Mouse (Mus musculus) midbrain, embryonic 12.5 days (tissue): ENCODE measurements around the gene Ehd2. TPM values are rescaled to one million over a fixed set of nuclear protein-coding genes. Genes with fewer than 3 reads are reported as not detected.
"Not testable (repeated sequence)": the region's sequence is repeated elsewhere in the genome, so short reads cannot be mapped to it uniquely, and the experiment has no call there.

ENCODE experiments used
- ATAC-seq: fragments of 200-750 bp; cut with Nextera tagmentation; 2 replicates; pipeline ENCODE4 v1.8.0; 2017; ENCODE audit warnings: low read depth, moderate TSS enrichment, moderate library complexity; ENCODE audit not compliant: low FRiP score
- H3K27ac ChIP-seq: fragments of 300-500 bp; sonication (generic); replicated peaks from 2 replicates; pipeline ENCODE4 v1.5.1; 2016; ENCODE audit warnings: mild to moderate bottlenecking
- H3K27me3 ChIP-seq: fragments of 300-500 bp; sonication (generic); 2 replicates; pipeline ENCODE4 v1.6.1; 2016; ENCODE audit warnings: mild to moderate bottlenecking
- H3K36me3 ChIP-seq: fragments of 300-500 bp; sonication (generic); 2 replicates; pipeline ENCODE4 v1.6.1; 2016
- H3K4me1 ChIP-seq: fragments of 300-500 bp; sonication (generic); 2 replicates; pipeline ENCODE4 v1.6.1; 2016
- H3K4me2 ChIP-seq: fragments of 300-500 bp; sonication (generic); replicated peaks from 2 replicates; pipeline ENCODE4 v1.6.1; 2016; ENCODE audit warnings: mild to moderate bottlenecking, moderate library complexity
- H3K4me3 ChIP-seq: fragments of 300-500 bp; sonication (generic); 2 replicates; pipeline ENCODE4 v1.5.1; 2016; ENCODE audit warnings: mild to moderate bottlenecking
- H3K9ac ChIP-seq: fragments of 300-500 bp; sonication (generic); replicated peaks from 2 replicates; pipeline ENCODE4 v1.6.1; 2016; ENCODE audit warnings: mild to moderate bottlenecking, moderate library complexity
- H3K9me3 ChIP-seq: fragments of 300-500 bp; sonication (generic); 2 replicates; pipeline ENCODE4 v1.6.1; 2016; ENCODE audit warnings: mild to moderate bottlenecking
- WGBS: fragments of 180-500 bp; shearing (Covaris S2); methylation state at CpG from one replicate; pipeline ENCODE4 v1.1.7; 2016; 5-methylcytosine and 5-hydroxymethylcytosine counted together
- polyA plus RNA-seq: library from polyadenylated mRNA; unstranded; fragments of >200 nt; fragmentation: Nextera tagmentation; extraction: Ambion mirVana; gene quantifications from 2 replicates; pipeline ENCODE4 v1.2.1, GENCODE M21; 2016

Gene Ehd2
- polyA plus RNA-seq, 1 experiment from 2014 or later = 8.5 TPM

DNA sequence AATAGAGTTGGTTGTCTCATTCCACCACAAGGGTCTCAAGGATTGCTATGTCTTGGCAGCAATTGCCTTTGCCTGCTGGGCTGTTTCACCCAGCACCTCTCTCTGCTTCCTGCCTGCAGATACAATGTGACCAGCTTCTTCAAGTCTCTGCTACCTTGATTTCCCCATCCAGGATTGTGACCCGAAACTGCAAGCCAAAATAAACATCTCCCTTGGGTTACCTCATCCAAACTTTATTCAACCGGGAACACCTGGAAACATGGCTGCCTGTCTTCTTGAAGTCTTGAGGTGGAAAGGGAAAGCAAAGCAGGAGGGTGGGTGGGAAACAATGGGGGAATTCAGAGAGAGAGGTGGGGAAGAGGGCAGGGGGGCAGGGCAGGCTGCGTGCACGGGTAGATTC, 50.4 kb downstream of the Ehd2 start:
- H3K9me3 ChIP-seq = no peaks in the 10 kb centered on the region
- H3K4me2 ChIP-seq = no peak overlapping the region
- no peaks in the 10 kb centered on the region for H3K27me3 ChIP-seq
- H3K9ac ChIP-seq = no peak overlapping the region
- H3K36me3 ChIP-seq = peaks cover 40% of the 10 kb centered on the region
- H3K27ac ChIP-seq = no peak overlapping the region
- peaks cover 18% of the 10 kb centered on the region for H3K4me1 ChIP-seq
- ATAC-seq = no peak
- 83% methylated on average over 4 of the region's 4 CpGs for WGBS
- no peak overlapping the region for H3K4me3 ChIP-seq

- Histone ChIP-seq H3K9me3 (no peaks in the 10 kb centered on the region), H3K9ac (no peak overlapping the region), H3K27ac (no peak overlapping the region), H3K4me2 (no peak overlapping the region), H3K27me3 (no peaks in the 10 kb centered on the region), H3K4me1 (peaks cover 16% of the 10 kb centered on the region), H3K36me3 (peaks cover 40% of the 10 kb centered on the region), H3K4me3 (no peak overlapping the region)
- 81% methylated on average over 3 of the region's 3 CpGs for WGBS
- ATAC-seq = no peak
These were observed 51.1 kb downstream of the Ehd2 start for GRCm38 (mm10) chr7:15916134-15916723.

DNA sequence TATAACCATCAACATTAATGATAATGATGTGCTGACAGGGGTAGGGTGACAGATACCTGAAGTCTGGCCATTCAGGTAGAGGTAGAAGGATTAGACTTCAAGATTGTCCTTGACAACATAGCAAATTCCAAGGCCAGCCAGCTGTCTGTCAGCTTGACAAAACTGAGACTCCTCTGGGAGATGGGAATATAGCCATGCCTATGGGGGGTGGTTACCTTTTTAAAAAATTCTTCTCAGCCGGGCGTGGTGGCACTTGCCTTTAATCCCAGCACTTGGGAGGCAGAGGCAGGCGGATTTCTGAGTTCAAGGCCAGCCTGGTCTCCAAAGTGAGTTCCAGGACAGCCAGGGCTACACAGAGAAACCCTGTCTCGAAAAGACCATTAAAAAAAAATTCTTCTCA, 51.7 kb downstream of the Ehd2 start:
- Histone ChIP-seq H3K4me1 (peaks cover 11% of the 10 kb centered on the region), H3K36me3 (peaks cover 40% of the 10 kb centered on the region)
- not testable (repeated sequence) for H3K27ac ChIP-seq, H3K4me3 ChIP-seq, H3K4me2 ChIP-seq, H3K9me3 ChIP-seq, H3K9ac ChIP-seq, H3K27me3 ChIP-seq, ATAC-seq
- 84% methylated on average over 4 of the region's 4 CpGs for WGBS

- Histone ChIP-seq H3K4me2 (no peak overlapping the region), H3K27ac (no peak overlapping the region), H3K4me3 (no peak overlapping the region), H3K27me3 (no peaks in the 10 kb centered on the region), H3K9ac (no peak overlapping the region), H3K36me3 (peaks cover 33% of the 10 kb centered on the region), H3K9me3 (no peaks in the 10 kb centered on the region), H3K4me1 (0 out of 2 replicates have a peak, but pooled peaks cover 2% of the 10 kb centered on the region)
- 92% methylated on average over 2 of the region's 2 CpGs for WGBS
- ATAC-seq = no peak
These were observed 52.6 kb downstream of the Ehd2 start for GRCm38 (mm10) chr7:15914751-15915150.

GRCm38 (mm10) chr7:15914252-15914651, 53.1 kb downstream of the Ehd2 start:
- H3K4me3 ChIP-seq = no peak overlapping the region
- 44% methylated on average over 2 of the region's 2 CpGs for WGBS
- H3K27me3 ChIP-seq = no peaks in the 10 kb centered on the region
- H3K4me2 ChIP-seq = no peak overlapping the region
- 0 out of 2 replicates have a peak, but pooled peaks cover 2% of the 10 kb centered on the region for H3K4me1 ChIP-seq
- H3K27ac ChIP-seq = no peak overlapping the region
- H3K9me3 ChIP-seq = no peaks in the 10 kb centered on the region
- H3K36me3 ChIP-seq = peaks cover 28% of the 10 kb centered on the region
- no peak for ATAC-seq
- H3K9ac ChIP-seq = no peak overlapping the region

DNA sequence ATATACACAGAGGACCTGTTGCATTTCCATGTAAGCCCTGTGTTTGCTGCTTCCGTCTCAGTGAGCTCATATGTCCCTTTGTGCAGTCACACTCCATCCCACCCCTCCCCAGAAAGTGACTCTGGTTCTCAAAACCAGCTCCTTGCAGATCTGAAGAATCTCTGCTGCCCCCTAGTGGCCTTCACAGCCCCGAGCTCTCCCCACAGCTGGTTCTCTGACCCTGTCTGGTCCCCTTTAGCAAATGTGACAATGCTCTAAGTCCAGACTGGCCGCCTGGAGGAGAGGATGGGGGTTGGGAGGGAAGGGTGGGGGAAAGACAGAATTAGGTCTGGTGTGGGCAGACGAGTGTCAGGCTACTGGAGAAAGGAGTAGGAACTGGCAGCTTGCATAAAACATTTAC, 55.2 kb downstream of the Ehd2 start:
- Histone ChIP-seq H3K4me2 (no peak overlapping the region), H3K27ac (no peak overlapping the region), H3K9ac (no peak overlapping the region), H3K27me3 (no peaks in the 10 kb centered on the region), H3K36me3 (peaks cover 10% of the 10 kb centered on the region), H3K4me3 (no peak overlapping the region), H3K4me1 (0 out of 2 replicates have a peak, but pooled peaks cover 2% of the 10 kb centered on the region), H3K9me3 (no peaks in the 10 kb centered on the region)
- peak; percentile 81 for ATAC-seq
- WGBS = 0% methylated on average over 4 of the region's 4 CpGs

DNA sequence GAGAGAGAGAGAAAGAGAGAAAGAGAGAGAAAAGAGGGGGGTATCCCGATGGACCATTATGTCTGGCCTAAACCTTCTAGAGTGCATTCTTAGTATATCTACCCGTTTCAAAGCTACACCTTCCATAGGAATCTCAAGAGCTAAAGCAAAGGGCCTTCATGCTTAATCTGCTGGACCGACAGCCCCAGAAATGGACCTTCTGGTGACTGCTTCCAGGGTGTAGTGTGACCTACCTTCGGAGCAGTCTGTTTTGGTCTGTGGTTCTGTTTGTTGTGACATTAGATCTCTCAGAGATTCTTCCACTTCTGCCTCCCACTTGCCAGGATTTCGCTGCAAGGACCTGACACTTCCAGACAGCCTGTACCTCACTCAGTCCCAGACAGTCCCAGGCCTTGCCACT, 56.8 kb downstream of the Ehd2 start:
- no peak overlapping the region for H3K27ac ChIP-seq
- H3K9ac ChIP-seq = no peak overlapping the region
- 85% methylated on average over 5 of the region's 5 CpGs for WGBS
- no peaks in the 10 kb centered on the region for H3K27me3 ChIP-seq
- 0 out of 2 replicates have a peak, but pooled peaks cover 2% of the 10 kb centered on the region for H3K4me1 ChIP-seq
- no peak for ATAC-seq
- no peak overlapping the region for H3K4me2 ChIP-seq
- H3K9me3 ChIP-seq = no peaks in the 10 kb centered on the region
- H3K4me3 ChIP-seq = no peak overlapping the region
- no peaks in the 10 kb centered on the region for H3K36me3 ChIP-seq

DNA sequence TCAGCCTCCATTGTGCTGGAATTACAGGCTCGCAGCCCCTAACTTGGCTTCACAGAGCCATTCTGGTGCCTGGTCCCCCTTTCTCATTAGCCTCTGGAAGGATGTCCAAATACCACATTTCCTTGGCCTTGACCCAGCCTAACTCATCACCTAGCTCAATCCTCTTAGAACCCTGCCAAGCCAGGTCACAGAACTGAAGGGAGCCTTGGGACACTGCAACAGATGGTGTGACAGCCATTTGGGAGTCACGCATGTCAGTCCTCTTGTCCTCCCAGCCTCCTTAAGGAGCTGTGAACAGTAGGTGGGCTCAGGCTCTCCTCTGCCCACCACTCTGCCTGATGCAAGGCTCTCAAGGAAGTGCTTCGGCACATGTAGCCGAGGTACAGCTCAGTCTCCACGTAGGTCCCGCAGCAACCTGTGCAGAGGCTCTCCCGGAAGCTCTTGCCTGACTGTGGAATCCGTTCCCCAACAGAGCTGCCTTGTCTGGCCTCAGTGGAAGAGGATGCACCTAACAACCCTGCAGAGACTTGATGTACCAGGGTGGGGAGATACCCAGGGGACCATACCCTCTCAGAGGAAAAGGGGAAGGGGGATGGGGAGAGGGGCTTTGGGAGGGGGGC, 59.3 kb downstream of the Ehd2 start:
- no peaks in the 10 kb centered on the region for H3K9me3 ChIP-seq
- H3K9ac ChIP-seq = no peak overlapping the region
- no peak overlapping the region for H3K4me3 ChIP-seq
- no peak overlapping the region for H3K4me2 ChIP-seq
- no peak for ATAC-seq
- no peaks in the 10 kb centered on the region for H3K27me3 ChIP-seq
- WGBS = 79% methylated on average over 8 of the region's 8 CpGs
- H3K4me1 ChIP-seq = 0 out of 2 replicates have a peak, but pooled peaks cover 2% of the 10 kb centered on the region
- H3K27ac ChIP-seq = no peak overlapping the region
- H3K36me3 ChIP-seq = no peaks in the 10 kb centered on the region

- WGBS = 94% methylated on average over 1 of the region's 1 CpGs
- no peak for ATAC-seq
These were observed 60.8 kb downstream of the Ehd2 start for GRCm38 (mm10) chr7:15906602-15907001.

GRCm38 (mm10) chr7:15905861-15906260, 61.5 kb downstream of the Ehd2 start:
- ATAC-seq = no peak
- 35% methylated on average over 7 of the region's 7 CpGs for WGBS
- no peaks in the 10 kb centered on the region for H3K36me3 ChIP-seq

More at GRCm38 (mm10) chr7:15906602-15907001, 60.8 kb downstream of the Ehd2 start:
- no peak overlapping the region for H3K9ac ChIP-seq
- no peaks in the 10 kb centered on the region for H3K4me1 ChIP-seq
- H3K27me3 ChIP-seq = no peaks in the 10 kb centered on the region
- no peaks in the 10 kb centered on the region for H3K36me3 ChIP-seq
- H3K27ac ChIP-seq = no peak overlapping the region
- H3K4me3 ChIP-seq = no peak overlapping the region
- H3K4me2 ChIP-seq = no peak overlapping the region
- H3K9me3 ChIP-seq = no peaks in the 10 kb centered on the region

DNA sequence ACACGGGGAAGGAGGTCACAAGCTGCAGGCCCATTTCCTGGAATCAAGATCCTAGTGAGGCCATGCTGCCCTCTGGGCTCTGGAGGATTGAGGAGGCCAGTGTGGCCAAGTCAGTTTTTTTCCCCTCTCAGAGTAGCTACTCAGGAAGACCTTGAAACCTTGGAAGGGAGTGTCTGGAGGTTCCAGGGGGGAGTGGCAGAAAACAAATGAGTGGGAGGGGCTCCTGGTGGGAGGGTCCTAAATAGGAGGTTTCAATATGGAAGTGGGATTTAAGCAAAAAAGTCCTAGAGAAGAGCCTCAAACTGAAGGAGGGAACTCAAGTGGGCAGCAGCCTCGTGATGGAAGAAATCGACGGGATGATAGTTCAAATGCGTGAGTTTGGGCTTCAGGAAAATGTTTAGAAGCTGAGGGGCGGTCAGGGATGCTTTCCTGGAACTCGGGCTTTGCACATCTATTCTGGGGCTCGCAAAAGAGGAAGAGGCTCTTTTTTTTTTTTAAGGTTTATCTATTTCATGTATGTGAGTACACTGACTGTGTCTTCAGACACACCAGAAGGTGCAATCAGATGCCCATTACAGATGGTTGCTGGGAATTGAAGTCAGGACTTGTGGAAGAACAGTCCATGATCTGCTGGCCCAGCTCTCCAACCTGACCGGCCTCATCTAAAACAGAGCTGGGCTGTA, 65.9 kb downstream of the Ehd2 start:
- H3K27ac ChIP-seq = no peak overlapping the region
- no peaks in the 10 kb centered on the region for H3K36me3 ChIP-seq
- no peaks in the 10 kb centered on the region for H3K4me1 ChIP-seq
- H3K4me2 ChIP-seq = no peak overlapping the region
- no peak for ATAC-seq
- no peaks in the 10 kb centered on the region for H3K27me3 ChIP-seq
- no peak overlapping the region for H3K4me3 ChIP-seq
- no peak overlapping the region for H3K9ac ChIP-seq
- 82% methylated on average over 9 of the region's 9 CpGs for WGBS
- no peaks in the 10 kb centered on the region for H3K9me3 ChIP-seq

More at GRCm38 (mm10) chr7:15905861-15906260, 61.5 kb downstream of the Ehd2 start:
- Histone ChIP-seq H3K4me1 (no peaks in the 10 kb centered on the region), H3K9me3 (no peaks in the 10 kb centered on the region), H3K27ac (no peak overlapping the region), H3K27me3 (no peaks in the 10 kb centered on the region), H3K9ac (no peak overlapping the region), H3K4me3 (no peak overlapping the region), H3K4me2 (no peak overlapping the region)
